Mouse (Mus musculus): ENCODE results near the gene Vmn1r217.

- TF ChIP-seq CTCF (IDR thresholded peaks at IDR 0.05; ENCODE audit: extremely low read depth, insufficient read depth, low read length): no peak
- no peak for TF ChIP-seq POLR2A (IDR thresholded peaks at IDR 0.05; ENCODE audit: extremely low read depth, insufficient read depth, low read length)
These were observed 23.6 kb downstream of the Vmn1r217 start for GRCm38 (mm10) chr13:23094386-23094785.

Measured in cortical plate, adult 2 months (tissue).